Mouse (Mus musculus): ENCODE data around the gene Pde3a. TPM values are rescaled to one million over a fixed set of nuclear protein-coding genes. Genes with fewer than 3 reads are reported as not detected.

The Pde3a gene
- polyA plus RNA-seq, 1 experiment from 2014 or later = 26.9 TPM

DNA sequence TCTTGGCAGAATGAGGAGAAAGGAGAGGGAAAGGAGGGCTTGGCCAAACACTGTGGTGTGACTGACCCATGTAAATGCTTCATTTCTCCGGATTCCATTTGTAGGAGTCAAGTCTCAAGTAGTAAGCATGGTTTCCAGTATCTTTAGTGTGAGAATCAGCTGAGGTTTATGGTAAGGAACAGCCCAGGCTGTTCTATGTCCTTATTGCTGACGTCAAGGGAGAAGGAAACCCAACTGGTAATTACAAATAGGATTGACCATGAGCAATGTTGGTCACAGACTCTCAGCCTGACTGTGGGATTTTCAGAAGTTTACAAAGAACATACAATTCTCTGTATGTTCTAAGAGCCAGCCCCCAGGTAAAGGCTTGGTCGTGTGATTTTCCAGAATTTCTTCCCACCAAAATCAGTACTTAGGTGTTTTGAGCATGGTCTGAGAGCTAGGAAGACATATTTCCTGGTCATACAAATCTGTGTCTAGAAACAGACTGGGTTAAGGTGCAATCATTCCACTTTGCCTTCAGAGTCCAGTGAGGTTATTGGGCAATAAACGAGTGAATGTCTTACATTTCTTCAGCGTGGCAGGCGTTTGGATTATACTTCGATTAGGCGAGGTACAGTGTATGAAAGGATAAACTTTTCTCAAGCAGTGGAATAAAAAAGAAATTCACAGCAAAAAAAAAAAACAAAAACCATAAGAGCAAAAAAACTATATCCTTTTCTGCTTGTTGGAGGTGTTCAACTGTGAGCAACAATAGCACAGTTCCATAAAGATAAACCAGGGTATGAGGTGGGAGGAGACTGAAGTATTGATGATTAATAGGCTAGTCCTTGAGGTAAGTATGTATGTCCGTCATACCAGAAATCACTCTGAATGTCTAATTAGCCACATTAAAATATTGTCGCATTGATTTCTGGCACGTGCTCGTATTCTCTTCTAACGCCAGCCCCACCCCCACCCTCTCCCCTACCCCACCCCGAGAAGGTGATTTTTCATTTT, 53.0 kb downstream of the Pde3a start:
- WGBS = 75% methylated on average over 14 of the region's 14 CpGs
- no peak overlapping the region for H3K4me3 ChIP-seq (ENCODE audit: low read depth, low read length)

DNA sequence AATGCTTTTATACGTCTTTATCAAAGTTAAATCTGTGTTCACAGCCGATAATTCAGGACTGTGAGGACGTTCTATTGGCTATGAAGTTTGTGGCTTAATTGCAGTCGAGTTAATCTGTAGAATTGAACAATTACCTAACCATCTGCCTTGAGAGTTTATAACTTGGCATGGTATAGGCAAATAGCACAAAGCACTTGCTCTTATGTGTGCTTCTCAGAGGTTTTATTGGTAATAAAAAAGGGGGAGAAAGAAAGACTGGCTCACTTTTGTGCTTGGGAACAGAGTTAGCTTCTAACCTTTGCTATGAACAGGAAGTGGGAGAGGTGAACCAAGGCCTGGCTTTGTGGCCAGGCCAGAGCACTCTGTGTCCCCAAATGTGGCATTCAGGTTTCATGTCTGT, 53.8 kb downstream of the Pde3a start:
- DNase-seq (ENCODE audit: low spot score) = no peak
- Histone ChIP-seq H3K9me3 (ENCODE audit: control insufficient read depth, low read length) (no peaks in the 10 kb centered on the region), H3K4me1 (replicated peaks; ENCODE audit: control insufficient read depth, insufficient read depth, low read length) (peaks cover 3% of the 10 kb centered on the region; the same call in 1 of the 2 replicates), H3K27ac (ENCODE audit: low read depth) (peak overlapping the region; percentile 49), H3K36me3 (ENCODE audit: control insufficient read depth, insufficient read depth, low read length) (no peaks in the 10 kb centered on the region), H3K4me2 (ENCODE audit: low read length) (no peak overlapping the region), H3K27me3 (replicated peaks; ENCODE audit: control insufficient read depth, insufficient read depth, low read length) (no peaks in the 10 kb centered on the region), H3K4me3 (ENCODE audit: low read depth, low read length) (no peak overlapping the region), H3K9ac (ENCODE audit: low read length) (no peak overlapping the region)
- peak; percentile 34 for ATAC-seq (replicated peaks; ENCODE audit: low FRiP score, low TSS enrichment, low read depth)
- WGBS = 58% methylated on average over 4 of the region's 4 CpGs

More for the DNA sequence above, 53.0 kb downstream of the Pde3a start:
- Histone ChIP-seq H3K4me2 (ENCODE audit: low read length) (no peak overlapping the region), H3K36me3 (ENCODE audit: control insufficient read depth, insufficient read depth, low read length) (no peaks in the 10 kb centered on the region), H3K4me1 (replicated peaks; ENCODE audit: control insufficient read depth, insufficient read depth, low read length) (peaks cover 3% of the 10 kb centered on the region; the same call in 1 of the 2 replicates), H3K27me3 (replicated peaks; ENCODE audit: control insufficient read depth, insufficient read depth, low read length) (no peaks in the 10 kb centered on the region), H3K9ac (ENCODE audit: low read length) (no peak overlapping the region), H3K9me3 (ENCODE audit: control insufficient read depth, low read length) (no peaks in the 10 kb centered on the region), H3K27ac (ENCODE audit: low read depth) (0 out of 2 replicates have a peak overlapping the region, but pooled peaks have one; percentile 16)
- DNase-seq (ENCODE audit: low spot score) = no peak
- ATAC-seq (replicated peaks; ENCODE audit: low FRiP score, low TSS enrichment, low read depth) = peak; percentile 50; the same call in 1 of the 2 replicates

DNA sequence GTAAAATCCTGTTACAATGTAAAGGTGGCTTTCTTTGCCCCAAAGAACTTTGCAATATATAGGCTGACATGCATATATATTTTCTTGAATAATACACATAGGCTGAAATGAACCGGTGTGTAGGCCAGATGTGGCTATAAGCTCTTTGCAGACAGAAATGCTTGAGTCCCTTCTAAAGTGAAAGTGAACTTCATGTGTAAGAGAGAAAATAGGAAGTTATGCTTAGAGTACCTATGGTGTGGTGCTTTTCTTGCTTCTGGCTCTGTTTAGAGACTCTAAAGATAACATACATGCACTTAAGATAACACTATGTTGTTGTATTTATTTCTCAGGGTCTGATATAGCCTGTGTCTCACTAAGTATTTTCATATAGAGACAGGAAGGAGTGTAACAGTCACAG, 58.3 kb downstream of the Pde3a start:
- H3K27me3 ChIP-seq (replicated peaks; ENCODE audit: control insufficient read depth, insufficient read depth, low read length) = no peaks in the 10 kb centered on the region
- H3K27ac ChIP-seq (ENCODE audit: low read depth) = no peak overlapping the region
- 82% methylated on average over 1 of the region's 1 CpGs for WGBS
- no peaks in the 10 kb centered on the region for H3K9me3 ChIP-seq (ENCODE audit: control insufficient read depth, low read length)
- peaks cover 14% of the 10 kb centered on the region for H3K4me1 ChIP-seq (replicated peaks; ENCODE audit: control insufficient read depth, insufficient read depth, low read length)
- no peak overlapping the region for H3K4me3 ChIP-seq (ENCODE audit: low read depth, low read length)
- DNase-seq (ENCODE audit: low spot score) (no peak), ATAC-seq (replicated peaks; ENCODE audit: low FRiP score, low TSS enrichment, low read depth) (no peak)
- H3K4me2 ChIP-seq (ENCODE audit: low read length) = no peak overlapping the region
- no peaks in the 10 kb centered on the region for H3K36me3 ChIP-seq (ENCODE audit: control insufficient read depth, insufficient read depth, low read length)
- H3K9ac ChIP-seq (ENCODE audit: low read length) = no peak overlapping the region

DNA sequence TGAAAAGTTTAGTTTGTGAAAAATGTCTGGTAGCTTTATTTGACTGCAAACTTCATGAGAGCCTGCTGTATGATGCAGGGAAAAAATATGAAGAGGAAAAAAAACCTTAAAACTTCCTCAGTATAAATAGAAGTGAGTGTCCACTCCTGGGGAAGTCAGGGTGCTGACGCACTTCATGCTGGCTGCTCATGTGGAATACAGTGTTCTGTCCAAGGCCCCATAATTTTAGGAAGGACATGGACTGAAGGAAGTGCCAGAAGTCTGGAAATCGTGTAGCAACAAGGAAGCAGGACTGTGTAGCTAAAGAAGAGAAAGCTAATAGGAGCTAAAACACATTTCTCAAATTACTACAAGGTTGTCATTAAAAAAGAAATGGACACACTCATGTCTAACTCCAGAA, 59.4 kb downstream of the Pde3a start:
- Histone ChIP-seq H3K4me3 (ENCODE audit: low read depth, low read length) (no peak overlapping the region), H3K9ac (ENCODE audit: low read length) (no peak overlapping the region), H3K27ac (ENCODE audit: low read depth) (no peak overlapping the region), H3K9me3 (ENCODE audit: control insufficient read depth, low read length) (no peaks in the 10 kb centered on the region), H3K4me1 (replicated peaks; ENCODE audit: control insufficient read depth, insufficient read depth, low read length) (peaks cover 14% of the 10 kb centered on the region), H3K4me2 (ENCODE audit: low read length) (no peak overlapping the region), H3K27me3 (replicated peaks; ENCODE audit: control insufficient read depth, insufficient read depth, low read length) (no peaks in the 10 kb centered on the region), H3K36me3 (ENCODE audit: control insufficient read depth, insufficient read depth, low read length) (peaks cover under 1% of the 10 kb centered on the region; the same call in 1 of the 2 replicates)
- ATAC-seq (replicated peaks; ENCODE audit: low FRiP score, low TSS enrichment, low read depth) = no peak
- 43% methylated on average over 2 of the region's 2 CpGs for WGBS
- DNase-seq (ENCODE audit: low spot score) = no peak

DNA sequence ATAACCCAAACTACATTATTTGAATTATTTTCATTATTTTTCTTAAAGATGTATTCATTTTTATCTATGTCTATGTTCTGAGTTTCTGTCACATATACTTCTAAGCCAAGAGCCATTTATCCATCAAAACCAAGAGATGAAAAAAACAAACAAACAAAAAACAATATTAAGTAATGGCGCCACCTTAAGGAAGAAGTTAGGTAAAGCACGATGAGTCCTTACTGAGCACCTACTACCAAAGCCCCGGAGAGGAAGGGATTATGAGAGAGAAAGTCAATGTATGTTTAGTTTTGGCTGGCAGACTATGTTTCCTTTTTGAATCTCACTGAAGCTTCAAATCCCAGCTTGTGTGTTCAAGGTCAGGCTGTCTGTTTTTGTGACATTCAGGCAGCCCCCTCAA, 60.8 kb downstream of the Pde3a start:
- H3K4me2 ChIP-seq (ENCODE audit: low read length) = no peak overlapping the region
- H3K36me3 ChIP-seq (ENCODE audit: control insufficient read depth, insufficient read depth, low read length) = peaks cover 7% of the 10 kb centered on the region; the same call in 1 of the 2 replicates
- no peak overlapping the region; the same call in 1 of the 2 replicates for H3K27ac ChIP-seq (ENCODE audit: low read depth)
- no peaks in the 10 kb centered on the region for H3K27me3 ChIP-seq (replicated peaks; ENCODE audit: control insufficient read depth, insufficient read depth, low read length)
- H3K4me3 ChIP-seq (ENCODE audit: low read depth, low read length) = no peak overlapping the region
- peaks cover 13% of the 10 kb centered on the region for H3K4me1 ChIP-seq (replicated peaks; ENCODE audit: control insufficient read depth, insufficient read depth, low read length)
- 46% methylated on average over 3 of the region's 3 CpGs for WGBS
- no peaks in the 10 kb centered on the region for H3K9me3 ChIP-seq (ENCODE audit: control insufficient read depth, low read length)
- ATAC-seq (replicated peaks; ENCODE audit: low FRiP score, low TSS enrichment, low read depth) = no peak
- DNase-seq (ENCODE audit: low spot score) = no peak
- H3K9ac ChIP-seq (ENCODE audit: low read length) = no peak overlapping the region

DNA sequence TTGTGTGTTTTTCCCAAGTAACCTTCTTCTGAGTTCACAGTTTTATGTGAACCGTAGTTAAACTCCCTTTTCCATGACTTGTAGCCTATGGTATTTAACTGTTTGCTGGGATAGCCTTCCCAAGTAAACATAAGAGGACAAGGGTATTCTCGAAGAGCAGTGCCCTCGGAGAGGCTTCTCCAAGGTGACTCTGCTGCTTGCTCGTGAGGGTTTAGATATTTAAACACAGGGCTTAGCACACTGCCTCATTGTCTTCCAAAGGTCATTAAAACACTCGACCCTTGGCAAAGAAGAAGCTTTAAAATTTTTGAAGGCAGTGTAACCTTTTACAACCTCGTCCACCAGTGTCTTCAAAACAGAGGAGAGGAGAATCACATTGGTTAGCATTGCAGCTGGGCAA, 61.3 kb downstream of the Pde3a start:
- no peak overlapping the region; the same call in 1 of the 2 replicates for H3K27ac ChIP-seq (ENCODE audit: low read depth)
- WGBS = 23% methylated on average over 6 of the region's 6 CpGs

DNA sequence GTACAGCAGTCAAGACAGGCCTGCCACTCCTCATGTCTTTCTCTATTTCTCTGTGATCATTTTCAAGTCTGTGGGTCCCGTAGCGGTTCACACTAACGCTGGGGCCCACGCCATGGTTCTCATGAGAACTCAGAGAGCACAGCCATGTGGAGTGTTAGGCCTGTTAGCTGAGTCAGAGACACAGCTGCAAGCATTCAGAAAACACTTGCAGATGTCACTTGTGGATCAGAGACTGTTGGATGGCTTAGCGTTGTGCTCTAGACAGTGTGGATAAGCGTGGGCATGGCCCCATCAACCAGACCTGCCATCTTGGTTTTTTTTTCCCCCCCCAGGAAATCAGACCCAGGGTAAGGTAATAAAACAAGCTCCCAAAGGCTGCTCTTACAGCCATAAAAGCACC, 62.5 kb downstream of the Pde3a start:
- Histone ChIP-seq H3K9me3 (ENCODE audit: control insufficient read depth, low read length) (no peaks in the 10 kb centered on the region), H3K27me3 (replicated peaks; ENCODE audit: control insufficient read depth, insufficient read depth, low read length) (no peaks in the 10 kb centered on the region), H3K9ac (ENCODE audit: low read length) (no peak overlapping the region), H3K36me3 (ENCODE audit: control insufficient read depth, insufficient read depth, low read length) (peaks cover 7% of the 10 kb centered on the region; the same call in 1 of the 2 replicates), H3K4me3 (ENCODE audit: low read depth, low read length) (no peak overlapping the region), H3K4me2 (ENCODE audit: low read length) (no peak overlapping the region), H3K4me1 (replicated peaks; ENCODE audit: control insufficient read depth, insufficient read depth, low read length) (peaks cover 12% of the 10 kb centered on the region), H3K27ac (ENCODE audit: low read depth) (no peak overlapping the region; the same call in 1 of the 2 replicates)
- DNase-seq (ENCODE audit: low spot score) = no peak
- ATAC-seq (replicated peaks; ENCODE audit: low FRiP score, low TSS enrichment, low read depth) = no peak
- 67% methylated on average over 6 of the region's 6 CpGs for WGBS

More for the DNA sequence above, 61.3 kb downstream of the Pde3a start:
- Histone ChIP-seq H3K4me2 (ENCODE audit: low read length) (no peak overlapping the region), H3K9ac (ENCODE audit: low read length) (no peak overlapping the region), H3K27me3 (replicated peaks; ENCODE audit: control insufficient read depth, insufficient read depth, low read length) (no peaks in the 10 kb centered on the region), H3K4me3 (ENCODE audit: low read depth, low read length) (no peak overlapping the region), H3K9me3 (ENCODE audit: control insufficient read depth, low read length) (no peaks in the 10 kb centered on the region), H3K4me1 (replicated peaks; ENCODE audit: control insufficient read depth, insufficient read depth, low read length) (peaks cover 12% of the 10 kb centered on the region), H3K36me3 (ENCODE audit: control insufficient read depth, insufficient read depth, low read length) (peaks cover 7% of the 10 kb centered on the region; the same call in 1 of the 2 replicates)
- no peak for DNase-seq (ENCODE audit: low spot score)
- ATAC-seq (replicated peaks; ENCODE audit: low FRiP score, low TSS enrichment, low read depth) = no peak

DNA sequence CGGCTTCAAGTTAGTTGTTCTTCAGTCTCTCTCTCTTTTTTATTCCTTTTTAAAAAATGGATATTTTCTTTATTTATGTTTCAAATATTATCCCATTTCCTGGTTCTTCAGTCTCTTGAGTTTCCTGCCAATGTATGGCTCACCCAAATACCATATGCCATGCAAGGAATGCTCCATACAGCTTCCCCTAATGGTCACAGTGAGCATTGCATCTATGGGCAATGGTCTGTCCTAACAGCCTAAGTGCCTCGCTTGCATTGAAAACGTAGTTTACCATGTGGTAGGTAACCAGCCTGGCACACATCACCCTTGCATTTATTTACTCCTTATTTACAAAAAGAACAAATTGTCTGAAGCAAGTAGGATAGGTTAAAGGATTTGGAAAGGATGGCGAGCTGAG, 64.0 kb downstream of the Pde3a start:
- Histone ChIP-seq H3K36me3 (ENCODE audit: control insufficient read depth, insufficient read depth, low read length) (peaks cover 7% of the 10 kb centered on the region; the same call in 1 of the 2 replicates), H3K9ac (ENCODE audit: low read length) (no peak overlapping the region), H3K27ac (ENCODE audit: low read depth) (no peak overlapping the region), H3K4me2 (ENCODE audit: low read length) (no peak overlapping the region), H3K4me3 (ENCODE audit: low read depth, low read length) (no peak overlapping the region), H3K27me3 (replicated peaks; ENCODE audit: control insufficient read depth, insufficient read depth, low read length) (no peaks in the 10 kb centered on the region), H3K4me1 (replicated peaks; ENCODE audit: control insufficient read depth, insufficient read depth, low read length) (peaks cover 9% of the 10 kb centered on the region), H3K9me3 (ENCODE audit: control insufficient read depth, low read length) (no peaks in the 10 kb centered on the region)
- 93% methylated on average over 4 of the region's 4 CpGs for WGBS
- ATAC-seq (replicated peaks; ENCODE audit: low FRiP score, low TSS enrichment, low read depth) = no peak
- no peak for DNase-seq (ENCODE audit: low spot score)
